Mouse (Mus musculus): Measurements from ENCODE around the gene Tgfbr3. TPM values are rescaled to one million over a fixed set of nuclear protein-coding genes. Genes with fewer than 3 reads are reported as not detected.

Tgfbr3 gene
- polyA plus RNA-seq, 1 experiment = 0.71 TPM

GRCm38 (mm10) chr5:107200853-107201341 is 88.5 kb downstream of the Tgfbr3 start:
- Histone ChIP-seq H3ac (ENCODE audit: control insufficient read depth, insufficient read length) (no peak overlapping the region), H3K4me2 (ENCODE audit: low read depth) (no peak overlapping the region), H3K27me3 (ENCODE audit: control insufficient read depth, insufficient read depth, insufficient read length) (no peaks in the 10 kb centered on the region), H3K4me3 (no peak overlapping the region), H3K79me2 (ENCODE audit: control insufficient read depth, insufficient read depth) (no peaks in the 10 kb centered on the region), H3K36me3 (ENCODE audit: control insufficient read depth, insufficient read depth) (no peaks in the 10 kb centered on the region)
- no peak for TF ChIP-seq REST (IDR thresholded peaks at IDR 0.05; ENCODE audit: insufficient read depth, insufficient read length)
- TF ChIP-seq SRF (IDR thresholded peaks at IDR 0.05; ENCODE audit: control insufficient read depth, insufficient read length, low read depth) = no peak
- no peak for TF ChIP-seq MYOD1 (IDR thresholded peaks at IDR 0.05; ENCODE audit: control insufficient read depth in 1 of 3, insufficient read length in 2 of 3, low read depth in 2 of 3)

GRCm38 (mm10) chr5:107200221-107200635 is 89.2 kb downstream of the Tgfbr3 start:
- TF ChIP-seq TCF3 (IDR thresholded peaks at IDR 0.05; ENCODE audit: insufficient read length, low read depth) = no peak
- TF ChIP-seq USF1 (IDR thresholded peaks at IDR 0.05; ENCODE audit: low read depth) = peak; percentile 49
- H3K36me3 ChIP-seq (ENCODE audit: control insufficient read depth, insufficient read depth) = no peaks in the 10 kb centered on the region
- peak overlapping the region; percentile 42 for H3K4me2 ChIP-seq (ENCODE audit: low read depth)
- no peaks in the 10 kb centered on the region for H3K79me2 ChIP-seq (ENCODE audit: control insufficient read depth, insufficient read depth)
- no peak overlapping the region for H3K4me3 ChIP-seq
- H3ac ChIP-seq (ENCODE audit: control insufficient read depth, insufficient read length) = no peak overlapping the region
- H3K27me3 ChIP-seq (ENCODE audit: control insufficient read depth, insufficient read depth, insufficient read length) = no peaks in the 10 kb centered on the region

GRCm38 (mm10) chr5:107195751-107196395 is 93.6 kb downstream of the Tgfbr3 start:
- TF ChIP-seq MAX (IDR thresholded peaks at IDR 0.05; ENCODE audit: low read depth) (no peak), TCF3 (IDR thresholded peaks at IDR 0.05; ENCODE audit: insufficient read length, low read depth) (no peak), E2F4 (IDR thresholded peaks at IDR 0.05; ENCODE audit: insufficient read depth) (no peak), CEBPB (IDR thresholded peaks at IDR 0.05; ENCODE audit: insufficient read depth, poor library complexity, severe bottlenecking) (no peak), MYOG (IDR thresholded peaks at IDR 0.05; ENCODE audit: control insufficient read depth in 1 of 3, insufficient read depth in 1 of 3, insufficient read length in 2 of 3, low read depth in 2 of 3) (no peak), SRF (IDR thresholded peaks at IDR 0.05; ENCODE audit: control insufficient read depth, insufficient read length, low read depth) (no peak), POLR2AphosphoS2 (IDR thresholded peaks at IDR 0.05; ENCODE audit: insufficient read length, low read depth) (no peak), POLR2A (IDR thresholded peaks at IDR 0.05; ENCODE audit: insufficient read length, low read depth) (no peak), USF1 (IDR thresholded peaks at IDR 0.05; ENCODE audit: low read depth) (no peak), REST (IDR thresholded peaks at IDR 0.05; ENCODE audit: insufficient read depth, insufficient read length) (no peak), MYOD1 (IDR thresholded peaks at IDR 0.05; ENCODE audit: control insufficient read depth in 1 of 3, insufficient read length in 2 of 3, low read depth in 2 of 3) (no peak), TCF12 (IDR thresholded peaks at IDR 0.05; ENCODE audit: insufficient read depth, poor library complexity, severe bottlenecking) (no peak)
- Histone ChIP-seq H3K27me3 (ENCODE audit: control insufficient read depth, insufficient read depth, insufficient read length) (no peaks in the 10 kb centered on the region), H3K4me3 (no peak overlapping the region), H3K4me2 (ENCODE audit: low read depth) (no peak overlapping the region), H3K36me3 (ENCODE audit: control insufficient read depth, insufficient read depth) (no peaks in the 10 kb centered on the region), H3K79me2 (ENCODE audit: control insufficient read depth, insufficient read depth) (no peaks in the 10 kb centered on the region), H3ac (ENCODE audit: control insufficient read depth, insufficient read length) (no peak overlapping the region)

- Histone ChIP-seq H3K79me2 (ENCODE audit: control insufficient read depth, insufficient read depth) (no peaks in the 10 kb centered on the region), H3K4me2 (ENCODE audit: low read depth) (no peak overlapping the region), H3K27me3 (ENCODE audit: control insufficient read depth, insufficient read depth, insufficient read length) (no peaks in the 10 kb centered on the region), H3ac (ENCODE audit: control insufficient read depth, insufficient read length) (no peak overlapping the region), H3K36me3 (ENCODE audit: control insufficient read depth, insufficient read depth) (no peaks in the 10 kb centered on the region), H3K4me3 (no peak overlapping the region)
- TF ChIP-seq TCF12 (IDR thresholded peaks at IDR 0.05; ENCODE audit: insufficient read depth, poor library complexity, severe bottlenecking) (no peak), USF1 (IDR thresholded peaks at IDR 0.05; ENCODE audit: low read depth) (no peak), REST (IDR thresholded peaks at IDR 0.05; ENCODE audit: insufficient read depth, insufficient read length) (no peak), POLR2A (IDR thresholded peaks at IDR 0.05; ENCODE audit: insufficient read length, low read depth) (no peak), MYOG (IDR thresholded peaks at IDR 0.05; ENCODE audit: control insufficient read depth in 1 of 3, insufficient read depth in 1 of 3, insufficient read length in 2 of 3, low read depth in 2 of 3) (no peak), POLR2AphosphoS2 (IDR thresholded peaks at IDR 0.05; ENCODE audit: insufficient read length, low read depth) (no peak), TCF3 (IDR thresholded peaks at IDR 0.05; ENCODE audit: insufficient read length, low read depth) (no peak), SRF (IDR thresholded peaks at IDR 0.05; ENCODE audit: control insufficient read depth, insufficient read length, low read depth) (no peak), E2F4 (IDR thresholded peaks at IDR 0.05; ENCODE audit: insufficient read depth) (no peak), MAX (IDR thresholded peaks at IDR 0.05; ENCODE audit: low read depth) (no peak), MYOD1 (IDR thresholded peaks at IDR 0.05; ENCODE audit: control insufficient read depth in 1 of 3, insufficient read length in 2 of 3, low read depth in 2 of 3) (no peak), CEBPB (IDR thresholded peaks at IDR 0.05; ENCODE audit: insufficient read depth, poor library complexity, severe bottlenecking) (no peak)
Observed at GRCm38 (mm10) chr5:107193160-107193559, 96.3 kb downstream of the Tgfbr3 start.

- TF ChIP-seq MAX (IDR thresholded peaks at IDR 0.05; ENCODE audit: low read depth) (no peak), MYOD1 (IDR thresholded peaks at IDR 0.05; ENCODE audit: control insufficient read depth in 1 of 3, insufficient read length in 2 of 3, low read depth in 2 of 3) (no peak), E2F4 (IDR thresholded peaks at IDR 0.05; ENCODE audit: insufficient read depth) (no peak)
- H3K4me2 ChIP-seq (ENCODE audit: low read depth) = no peak overlapping the region
- no peaks in the 10 kb centered on the region for H3K36me3 ChIP-seq (ENCODE audit: control insufficient read depth, insufficient read depth)
- no peak overlapping the region for H3K4me3 ChIP-seq
- no peak overlapping the region for H3ac ChIP-seq (ENCODE audit: control insufficient read depth, insufficient read length)
- H3K79me2 ChIP-seq (ENCODE audit: control insufficient read depth, insufficient read depth) = no peaks in the 10 kb centered on the region
- no peaks in the 10 kb centered on the region for H3K27me3 ChIP-seq (ENCODE audit: control insufficient read depth, insufficient read depth, insufficient read length)
Observed at GRCm38 (mm10) chr5:107192372-107192771, 97.1 kb downstream of the Tgfbr3 start.

Data from myocyte (in vitro differentiated cells).